Mouse (Mus musculus) hematopoietic stem cell, adult 5-6 weeks (primary cell): ENCODE measurements at regions not wholly inside any gene's neighbourhood (a gene's known extent, or its start where the extent isn't known, plus 50 kb on each side); places are given as distances from the start of the nearest gene placed in this dataset.

ENCODE experiments used
- ATAC-seq, 2 experiments: fragments of 125-278 bp in 1 of 2; replicated peaks in 1 of 2; 2 replicates each; pipeline ENCODE4 v1.8.0; 2016 to 2017; ENCODE audit warnings: inconsistent platforms in 2 of 2, mild to moderate bottlenecking in 2 of 2, moderate number of reproducible peaks in 2 of 2, low read depth in 1 of 2, moderate TSS enrichment in 1 of 2; ENCODE audit not compliant: low FRiP score in 2 of 2, poor library complexity in 2 of 2, severe bottlenecking in 2 of 2, insufficient read depth in 1 of 2, low TSS enrichment in 1 of 2

GRCm38 (mm10) chr5:24237201-24237600 is 72.4 kb downstream of the Nupl2 start:
- ATAC-seq, result no peak

GRCm38 (mm10) chr5:24239006-24239405 is 74.2 kb downstream of the Nupl2 start:
- no peak for ATAC-seq

GRCm38 (mm10) chr5:24244211-24244610 is 79.4 kb downstream of the Nupl2 start:
- no peak for ATAC-seq

GRCm38 (mm10) chr5:24255421-24255820 is 90.7 kb downstream of the Nupl2 start:
- ATAC-seq, result no peak

- ATAC-seq, result peak; percentile 86 to 90
Observed at GRCm38 (mm10) chr5:24261098-24261497, 90.3 kb downstream of the Kcnh2 start.

- no peak for ATAC-seq
Observed at GRCm38 (mm10) chr5:24262146-24262545, 89.3 kb downstream of the Kcnh2 start.

GRCm38 (mm10) chr5:24264151-24264550 is 87.3 kb downstream of the Kcnh2 start:
- no peak for ATAC-seq

GRCm38 (mm10) chr5:24265431-24265830 is 86.0 kb downstream of the Kcnh2 start:
- no peak for ATAC-seq

- ATAC-seq, result peak; percentile 82 to 90
Observed at GRCm38 (mm10) chr5:24266344-24267295, 84.8 kb downstream of the Kcnh2 start.
